Mouse (Mus musculus): ENCODE results near the gene Tnfrsf23.
"Not testable (repeated sequence)": the region's sequence is repeated elsewhere in the genome, so short reads cannot be mapped to it uniquely, and the experiment has no call there.

GRCm38 (mm10) chr7:143680836-143681235 is 4.8 kb downstream of the Tnfrsf23 start:
- not testable (repeated sequence) for TF ChIP-seq CTCF, POLR2A (IDR thresholded peaks at IDR 0.05; ENCODE audit: extremely low read depth, insufficient read depth, low read length)
